Mouse (Mus musculus) gastrocnemius, postnatal 10 days (tissue): Measurements from ENCODE around the gene Tarsl2. TPM values are rescaled to one million over a fixed set of nuclear protein-coding genes. Genes with fewer than 3 reads are reported as not detected.

Experiments
- DNase-seq: peaks from one replicate; pipeline ENCODE4 v3.0.0; 2021; ENCODE audit warnings: mixed read lengths
- long read RNA-seq, 2 experiments: library from polyadenylated mRNA; stranded (forward); transcript quantifications; one replicate each; pipeline ENCODE4 v2.0.0; 2021
- total RNA-seq, 2 experiments: library from RNA; stranded (reverse); gene quantifications; 2 replicates each; pipeline ENCODE4 v1.2.3; 2021

Tarsl2 gene
- 10 to 100 TPM; 40.4 to 43.0 TPM for total RNA-seq
- long read RNA-seq, experiment 1, transcript Tarsl2-201 (19 exons, 3,192 nt): major isoform, 11 of 23 reads
- long read RNA-seq, experiment 1, partial matches to known transcripts: 9 of 23 reads
- long read RNA-seq, experiment 1, other reads (novel, unspliced or antisense): 3 of 23 reads
- long read RNA-seq, experiment 2, transcript Tarsl2-201 (19 exons, 3,192 nt): major isoform, 19 of 32 reads
- long read RNA-seq, experiment 2, partial matches to known transcripts: 12 of 32 reads
- long read RNA-seq, experiment 2, other reads (novel, unspliced or antisense): 1 of 32 reads

GRCm38 (mm10) chr7:65644643-65645351 lies at the start of gene Tarsl2:
Gene Tarsl2, plus strand, starts transcription at chr7:65644898.
- peak; percentile 92 for DNase-seq

DNA sequence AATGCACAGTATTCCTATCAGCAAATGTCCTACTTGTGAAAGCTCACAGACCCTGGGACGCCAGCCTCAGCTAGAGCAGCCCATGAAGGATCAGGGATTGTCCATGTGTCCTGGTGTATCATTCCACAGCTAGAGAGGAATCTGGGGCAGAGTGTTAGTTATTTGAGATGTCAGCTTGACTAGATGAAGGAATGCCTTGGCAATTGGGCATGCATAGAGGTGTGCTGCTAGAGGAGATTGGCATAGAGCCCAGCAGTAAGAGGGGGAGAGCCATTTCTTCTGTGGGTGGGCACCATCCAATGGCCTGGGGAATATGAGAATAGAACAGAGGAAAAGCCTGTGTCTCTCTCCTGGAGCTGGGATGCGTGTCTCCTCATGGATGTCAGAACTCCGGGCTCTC lies 38.6 kb upstream of the Tarsl2 start:
- no peak for DNase-seq

DNA sequence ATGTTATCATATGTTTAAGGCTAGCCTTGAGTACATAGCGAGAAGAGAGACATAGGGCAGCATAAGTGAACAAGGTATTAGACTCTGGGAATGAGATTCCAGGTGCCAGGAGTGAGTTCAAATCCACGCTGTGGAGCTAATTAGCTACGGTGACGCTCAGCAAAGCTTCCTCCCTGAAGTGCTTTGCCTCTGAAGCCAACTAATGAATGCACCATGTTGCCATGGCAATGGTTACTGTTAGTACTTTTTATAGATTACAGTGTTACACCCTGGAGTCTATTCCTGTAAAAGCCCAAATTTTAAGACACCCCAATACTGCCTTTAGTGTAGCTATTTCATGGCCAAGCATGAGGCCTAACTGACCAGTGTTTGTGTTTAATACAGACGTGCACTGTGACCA lies 37.7 kb upstream of the Tarsl2 start:
- DNase-seq: no peak

DNA sequence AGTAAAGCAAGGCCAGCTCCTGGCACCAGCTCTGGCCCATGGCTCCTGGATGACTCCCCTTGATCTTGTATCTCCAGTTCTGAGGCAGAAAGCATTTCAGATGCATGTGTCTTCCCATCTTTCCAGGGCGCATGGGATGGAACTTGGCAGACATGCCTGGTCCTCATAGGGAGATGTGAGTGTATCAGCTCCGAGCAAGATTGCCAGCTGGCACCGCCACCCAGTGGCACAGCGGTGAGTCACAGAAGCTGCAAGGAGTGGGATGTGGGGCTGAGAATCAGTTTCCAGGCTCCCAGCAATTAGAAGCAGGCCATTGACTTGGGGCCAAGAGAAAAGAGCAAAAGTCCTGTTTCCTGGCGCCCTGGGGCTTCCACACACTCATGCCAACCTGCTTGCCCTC lies 34.5 kb upstream of the Tarsl2 start:
- peak; percentile 12 for DNase-seq

DNA sequence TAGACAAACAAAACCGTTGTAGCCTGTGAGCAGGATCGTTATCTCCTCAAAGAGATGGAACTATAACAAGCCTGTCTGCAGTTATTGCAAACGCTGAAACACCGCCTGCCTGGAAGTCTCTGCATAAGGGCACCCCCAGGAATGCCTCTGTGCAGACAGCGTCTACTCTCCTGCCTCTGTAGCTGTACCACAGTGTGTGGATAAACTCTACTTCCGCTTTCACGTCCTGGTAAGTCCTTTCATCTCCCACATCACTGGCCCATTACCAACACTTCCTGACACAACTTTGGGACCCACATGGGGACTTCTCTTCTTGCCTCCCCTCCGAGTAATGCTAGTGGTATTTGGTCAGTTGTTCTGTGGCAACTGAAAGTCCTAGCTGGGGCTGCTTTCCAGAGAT lies 34.0 kb upstream of the Tarsl2 start:
- DNase-seq: no peak

- DNase-seq: no peak
Observed at GRCm38 (mm10) chr7:65611298-65611697, 33.4 kb upstream of the Tarsl2 start.

DNA sequence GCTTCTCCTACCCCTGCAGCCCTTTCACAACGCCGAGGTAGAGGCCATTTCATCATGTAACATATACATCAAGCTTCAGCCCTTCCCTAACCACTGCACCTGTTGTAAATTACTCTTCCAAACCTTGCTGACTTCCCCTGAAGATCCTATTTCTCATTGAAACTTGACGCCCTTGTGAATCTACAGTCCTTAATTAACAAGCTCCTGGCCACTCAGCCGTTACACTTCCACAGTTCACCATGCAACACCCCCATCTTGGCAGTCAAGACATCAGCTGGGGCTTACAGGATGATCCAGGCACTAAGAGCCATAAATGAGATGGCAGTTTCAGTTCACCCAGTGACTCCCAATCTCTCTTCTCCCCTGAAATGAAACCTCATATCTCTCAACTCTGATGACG lies 31.0 kb upstream of the Tarsl2 start:
- DNase-seq: no peak

DNA sequence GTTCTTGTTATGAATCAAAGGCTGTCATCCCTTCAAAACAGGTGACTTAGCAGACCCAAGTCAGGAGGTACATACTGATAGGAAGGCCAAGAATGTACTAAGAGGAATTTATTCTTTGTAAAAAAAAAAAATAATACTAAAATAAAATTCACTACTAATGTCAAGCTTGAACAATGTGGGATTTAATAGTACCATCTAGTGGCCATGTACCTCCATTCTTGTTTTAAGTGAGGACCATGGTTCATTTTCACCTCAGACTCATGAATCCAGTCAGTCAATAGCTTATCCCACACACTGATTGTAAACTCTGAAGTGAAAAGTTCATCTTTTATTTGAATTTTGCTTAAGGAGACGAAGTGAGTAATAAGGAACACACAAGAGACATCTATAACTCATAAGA lies 25.9 kb upstream of the Tarsl2 start:
- no peak for DNase-seq

- no peak for DNase-seq
Observed at GRCm38 (mm10) chr7:65620746-65621145, 24.0 kb upstream of the Tarsl2 start.

- DNase-seq: no peak
Observed at GRCm38 (mm10) chr7:65623330-65623729, 21.4 kb upstream of the Tarsl2 start.

- no peak for DNase-seq
Observed at GRCm38 (mm10) chr7:65625528-65625927, 19.2 kb upstream of the Tarsl2 start.

GRCm38 (mm10) chr7:65629846-65630245 lies 14.9 kb upstream of the Tarsl2 start:
- no peak for DNase-seq

- DNase-seq: no peak
Observed at GRCm38 (mm10) chr7:65630661-65631060, 14.0 kb upstream of the Tarsl2 start.

GRCm38 (mm10) chr7:65635831-65636230 lies 8.9 kb upstream of the Tarsl2 start:
- no peak for DNase-seq

DNA sequence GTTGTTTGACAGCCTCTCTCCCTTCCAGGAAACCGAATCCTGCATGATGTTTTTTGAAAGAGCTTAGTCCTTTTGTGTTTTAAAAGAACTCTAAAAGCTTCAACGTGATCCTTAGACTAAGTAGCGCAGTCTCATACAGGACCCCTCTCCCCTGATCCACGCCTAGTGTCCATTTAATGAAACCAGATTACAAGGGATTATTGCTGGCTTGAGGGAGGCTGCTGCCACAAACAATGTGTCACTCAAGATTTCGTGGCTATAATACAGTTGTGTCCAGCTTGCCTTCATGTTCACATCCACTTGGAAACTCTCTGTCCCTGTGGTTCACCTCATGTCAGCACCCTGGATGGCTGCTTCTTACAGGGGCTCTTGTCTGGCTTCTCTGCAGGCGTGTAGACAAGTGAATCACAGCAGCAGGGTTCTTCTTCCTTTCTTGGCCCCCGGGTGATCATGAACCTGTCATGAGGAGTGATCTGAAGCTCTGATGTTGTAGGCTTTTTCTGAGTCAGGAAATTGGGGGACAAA lies 8.3 kb upstream of the Tarsl2 start:
- no peak for DNase-seq

DNA sequence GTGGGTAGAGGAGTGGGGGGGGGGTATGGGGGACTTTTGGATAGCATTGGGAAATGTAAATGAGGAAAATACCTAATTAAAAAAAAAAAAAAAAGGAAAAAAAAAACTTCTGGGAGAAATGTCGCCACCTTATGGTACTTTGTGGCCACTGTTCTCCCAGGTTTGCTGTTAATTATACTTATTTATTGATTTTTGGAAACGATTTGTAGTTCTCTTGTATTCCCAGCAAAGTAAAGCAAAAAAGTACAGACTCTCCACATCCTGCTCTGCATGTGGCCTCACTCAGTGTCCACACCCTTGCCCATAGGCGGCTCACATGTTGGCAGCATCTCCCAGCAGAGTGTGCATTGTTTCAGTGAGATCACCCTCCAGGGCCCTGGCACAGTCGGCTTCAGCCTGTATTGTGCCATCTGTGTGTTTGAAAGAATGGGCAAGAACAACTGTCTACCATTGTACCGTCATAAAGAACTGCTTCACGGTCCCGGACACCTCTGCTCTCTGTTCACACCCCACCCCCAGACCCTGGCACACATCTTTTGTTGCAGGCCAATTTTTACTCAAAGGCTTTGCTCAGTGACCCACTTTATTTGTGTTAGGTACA lies 6.4 kb upstream of the Tarsl2 start:
- no peak for DNase-seq

GRCm38 (mm10) chr7:65639821-65640382 lies 4.8 kb upstream of the Tarsl2 start:
- DNase-seq: no peak

DNA sequence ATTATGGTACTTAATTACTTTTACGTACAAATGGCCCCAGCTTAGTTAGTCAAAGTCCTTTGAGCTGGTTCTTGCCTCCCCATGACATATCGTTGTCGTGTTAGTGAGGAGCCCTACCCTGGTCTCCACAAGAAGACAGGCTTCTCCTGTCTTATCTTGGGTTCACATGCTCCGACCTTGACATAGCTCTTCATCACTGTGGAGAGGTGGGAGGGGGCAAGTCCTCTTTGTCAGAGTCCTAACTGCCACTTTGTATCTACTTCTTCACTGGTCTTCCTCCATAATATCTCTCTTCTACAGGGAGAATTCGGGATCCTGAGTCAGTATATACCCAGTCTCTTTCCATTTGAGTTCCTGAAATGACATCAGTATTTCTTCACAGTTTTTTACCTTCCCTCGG lies 4.0 kb upstream of the Tarsl2 start:
- DNase-seq: no peak

GRCm38 (mm10) chr7:65642371-65643304 lies 2.1 kb upstream of the Tarsl2 start:
- no peak for DNase-seq

- DNase-seq: no peak
Observed at GRCm38 (mm10) chr7:65643861-65644421, 757 bp upstream of the Tarsl2 start.

DNA sequence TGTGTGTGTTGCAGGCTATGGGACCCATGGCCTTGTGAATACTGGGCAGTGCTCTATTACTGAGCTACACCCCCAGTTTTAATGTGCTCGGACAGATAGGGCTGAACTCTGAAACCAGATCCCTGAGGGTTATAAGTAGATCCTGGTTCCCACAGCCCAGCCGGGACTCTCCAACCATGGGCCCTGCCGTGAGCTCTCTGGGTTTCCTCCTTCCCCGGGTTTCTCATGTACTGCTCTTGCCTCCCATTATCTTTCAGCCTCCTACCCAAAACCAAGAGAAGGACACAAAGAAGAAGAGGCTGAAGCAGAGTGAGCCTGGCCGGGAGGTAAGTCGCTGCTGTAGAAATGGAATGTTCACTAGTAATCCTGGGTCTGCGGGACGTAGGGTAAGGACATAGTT lies 1.3 kb downstream of the Tarsl2 start:
- DNase-seq: no peak

- no peak for DNase-seq
Observed at GRCm38 (mm10) chr7:65650662-65651061, 6.0 kb downstream of the Tarsl2 start.
